Mouse (Mus musculus): ENCODE data around the gene Epb41l2. TPM values are rescaled to one million over a fixed set of nuclear protein-coding genes. Genes with fewer than 3 reads are reported as not detected.

The Epb41l2 gene
- polyA plus RNA-seq, 1 experiment from 2014 or later = 46.3 TPM

- Histone ChIP-seq H3K4me2 (ENCODE audit: low read length) (no peak overlapping the region), H3K4me1 (replicated peaks; ENCODE audit: control insufficient read depth, insufficient read depth, low read length) (peaks cover 5% of the 10 kb centered on the region), H3K4me3 (ENCODE audit: low read depth, low read length) (no peak overlapping the region), H3K36me3 (ENCODE audit: control insufficient read depth, insufficient read depth, low read length) (no peaks in the 10 kb centered on the region), H3K27ac (ENCODE audit: low read depth) (no peak overlapping the region), H3K27me3 (replicated peaks; ENCODE audit: control insufficient read depth, insufficient read depth, low read length) (no peaks in the 10 kb centered on the region), H3K9me3 (ENCODE audit: control insufficient read depth, low read length) (no peaks in the 10 kb centered on the region), H3K9ac (ENCODE audit: low read length) (no peak overlapping the region)
- no peak for DNase-seq (ENCODE audit: low spot score)
- no peak for ATAC-seq (replicated peaks; ENCODE audit: low FRiP score, low TSS enrichment, low read depth)
- 79% methylated on average over 14 of the region's 14 CpGs for WGBS
Measured at GRCm38 (mm10) chr10:25408136-25408650, 48.6 kb downstream of the Epb41l2 start.

- Histone ChIP-seq H3K4me3 (ENCODE audit: low read depth, low read length) (no peak overlapping the region), H3K27me3 (replicated peaks; ENCODE audit: control insufficient read depth, insufficient read depth, low read length) (no peaks in the 10 kb centered on the region), H3K9ac (ENCODE audit: low read length) (no peak overlapping the region), H3K4me1 (replicated peaks; ENCODE audit: control insufficient read depth, insufficient read depth, low read length) (peaks cover 5% of the 10 kb centered on the region), H3K9me3 (ENCODE audit: control insufficient read depth, low read length) (no peaks in the 10 kb centered on the region), H3K36me3 (ENCODE audit: control insufficient read depth, insufficient read depth, low read length) (no peaks in the 10 kb centered on the region), H3K27ac (ENCODE audit: low read depth) (peak overlapping the region; percentile 14; the same call in 1 of the 2 replicates), H3K4me2 (ENCODE audit: low read length) (no peak overlapping the region)
- 39% methylated on average over 6 of the region's 6 CpGs for WGBS
- ATAC-seq (replicated peaks; ENCODE audit: low FRiP score, low TSS enrichment, low read depth) (no peak), DNase-seq (ENCODE audit: low spot score) (no peak)
Measured at GRCm38 (mm10) chr10:25411836-25412373, 52.3 kb downstream of the Epb41l2 start.

DNA sequence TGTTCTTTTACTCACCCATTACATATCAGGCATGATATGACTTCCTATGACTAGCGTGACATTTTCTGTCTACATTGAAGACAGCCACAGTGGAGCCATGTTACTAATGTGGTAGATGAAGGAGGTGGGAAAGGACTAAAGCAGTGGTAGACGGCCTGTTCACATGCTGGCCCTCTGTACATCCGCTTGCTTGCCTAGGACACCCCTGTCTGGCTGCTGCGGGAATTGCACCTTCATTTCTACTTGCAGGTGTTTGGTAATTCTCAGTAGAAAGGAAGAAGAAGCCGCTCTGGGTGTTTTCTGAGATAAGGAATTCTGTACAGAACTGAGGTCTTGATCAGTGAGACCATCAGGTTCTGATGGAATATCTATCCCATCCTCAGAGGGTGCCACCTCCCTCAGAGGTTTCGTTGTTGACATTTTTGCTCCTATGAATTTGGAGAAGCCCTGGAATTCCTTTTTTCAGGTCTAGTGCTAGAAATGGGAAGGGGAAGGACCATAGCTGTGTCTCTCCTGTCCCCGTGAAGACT, 55.7 kb downstream of the Epb41l2 start:
- H3K9ac ChIP-seq (ENCODE audit: low read length) = no peak overlapping the region
- 83% methylated on average over 7 of the region's 7 CpGs for WGBS
- no peak overlapping the region for H3K4me3 ChIP-seq (ENCODE audit: low read depth, low read length)
- no peak for ATAC-seq (replicated peaks; ENCODE audit: low FRiP score, low TSS enrichment, low read depth)
- peaks cover 5% of the 10 kb centered on the region for H3K4me1 ChIP-seq (replicated peaks; ENCODE audit: control insufficient read depth, insufficient read depth, low read length)
- no peaks in the 10 kb centered on the region for H3K36me3 ChIP-seq (ENCODE audit: control insufficient read depth, insufficient read depth, low read length)
- H3K9me3 ChIP-seq (ENCODE audit: control insufficient read depth, low read length) = no peaks in the 10 kb centered on the region
- no peak overlapping the region for H3K27ac ChIP-seq (ENCODE audit: low read depth)
- H3K4me2 ChIP-seq (ENCODE audit: low read length) = no peak overlapping the region
- no peaks in the 10 kb centered on the region for H3K27me3 ChIP-seq (replicated peaks; ENCODE audit: control insufficient read depth, insufficient read depth, low read length)
- DNase-seq (ENCODE audit: low spot score) = no peak

- H3K36me3 ChIP-seq (ENCODE audit: control insufficient read depth, insufficient read depth, low read length) = no peaks in the 10 kb centered on the region
- no peaks in the 10 kb centered on the region for H3K9me3 ChIP-seq (ENCODE audit: control insufficient read depth, low read length)
- H3K4me1 ChIP-seq (replicated peaks; ENCODE audit: control insufficient read depth, insufficient read depth, low read length) = peaks cover 3% of the 10 kb centered on the region
- ATAC-seq (replicated peaks; ENCODE audit: low FRiP score, low TSS enrichment, low read depth) (no peak), DNase-seq (ENCODE audit: low spot score) (no peak)
- no peak overlapping the region for H3K27ac ChIP-seq (ENCODE audit: low read depth)
- H3K27me3 ChIP-seq (replicated peaks; ENCODE audit: control insufficient read depth, insufficient read depth, low read length) = no peaks in the 10 kb centered on the region
- H3K4me2 ChIP-seq (ENCODE audit: low read length) = no peak overlapping the region
- H3K4me3 ChIP-seq (ENCODE audit: low read depth, low read length) = no peak overlapping the region
- H3K9ac ChIP-seq (ENCODE audit: low read length) = no peak overlapping the region
- whole genome bisulfite sequencing = 75% methylated on average over 5 of the region's 5 CpGs
Measured at GRCm38 (mm10) chr10:25416696-25417095, 57.1 kb downstream of the Epb41l2 start.

DNA sequence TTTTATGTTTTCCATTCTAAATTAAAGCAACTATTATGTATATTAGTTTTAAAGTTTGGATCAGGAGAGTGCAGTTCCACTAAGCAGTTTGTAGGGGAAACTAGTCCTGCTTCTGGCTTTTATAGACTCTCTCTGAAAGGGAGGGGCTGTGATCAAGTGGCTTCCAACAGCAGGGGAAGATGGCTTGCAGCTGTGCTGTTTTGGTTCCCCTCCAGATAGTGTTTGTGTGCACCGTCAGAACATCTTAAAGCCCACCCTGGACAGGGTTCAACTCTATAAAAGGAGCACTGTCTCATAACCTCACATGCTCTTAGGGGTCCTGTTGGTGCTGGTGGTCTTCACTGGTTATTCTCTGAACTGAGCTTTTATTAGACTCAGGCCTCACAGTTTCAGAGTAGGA, 66.5 kb downstream of the Epb41l2 start:
- DNase-seq (ENCODE audit: low spot score) = peak; percentile 74
- H3K4me3 ChIP-seq (ENCODE audit: low read depth, low read length) = no peak overlapping the region
- no peaks in the 10 kb centered on the region for H3K9me3 ChIP-seq (ENCODE audit: control insufficient read depth, low read length)
- ATAC-seq (replicated peaks; ENCODE audit: low FRiP score, low TSS enrichment, low read depth) = peak; percentile 77
- H3K4me2 ChIP-seq (ENCODE audit: low read length) = no peak overlapping the region
- no peak overlapping the region for H3K9ac ChIP-seq (ENCODE audit: low read length)
- no peaks in the 10 kb centered on the region for H3K36me3 ChIP-seq (ENCODE audit: control insufficient read depth, insufficient read depth, low read length)
- peak overlapping the region; percentile 76 for H3K27ac ChIP-seq (ENCODE audit: low read depth)
- no peaks in the 10 kb centered on the region for H3K27me3 ChIP-seq (replicated peaks; ENCODE audit: control insufficient read depth, insufficient read depth, low read length)
- 7% methylated on average over 1 of the region's 1 CpGs for WGBS
- H3K4me1 ChIP-seq (replicated peaks; ENCODE audit: control insufficient read depth, insufficient read depth, low read length) = peaks cover 37% of the 10 kb centered on the region

- H3K27ac ChIP-seq (ENCODE audit: low read depth) = peak overlapping the region; percentile 76
- H3K9ac ChIP-seq (ENCODE audit: low read length) = no peak overlapping the region
- H3K36me3 ChIP-seq (ENCODE audit: control insufficient read depth, insufficient read depth, low read length) = no peaks in the 10 kb centered on the region
- H3K4me3 ChIP-seq (ENCODE audit: low read depth, low read length) = no peak overlapping the region
- peaks cover 41% of the 10 kb centered on the region for H3K4me1 ChIP-seq (replicated peaks; ENCODE audit: control insufficient read depth, insufficient read depth, low read length)
- WGBS = 26% methylated on average over 4 of the region's 4 CpGs
- H3K27me3 ChIP-seq (replicated peaks; ENCODE audit: control insufficient read depth, insufficient read depth, low read length) = no peaks in the 10 kb centered on the region
- no peak overlapping the region for H3K4me2 ChIP-seq (ENCODE audit: low read length)
- H3K9me3 ChIP-seq (ENCODE audit: control insufficient read depth, low read length) = no peaks in the 10 kb centered on the region
- 0 out of 2 replicates have a peak, but pooled peaks have one; percentile 24 for ATAC-seq (replicated peaks; ENCODE audit: low FRiP score, low TSS enrichment, low read depth)
- peak; percentile 60 for DNase-seq (ENCODE audit: low spot score)
Measured at GRCm38 (mm10) chr10:25426814-25427213, 67.2 kb downstream of the Epb41l2 start.

DNA sequence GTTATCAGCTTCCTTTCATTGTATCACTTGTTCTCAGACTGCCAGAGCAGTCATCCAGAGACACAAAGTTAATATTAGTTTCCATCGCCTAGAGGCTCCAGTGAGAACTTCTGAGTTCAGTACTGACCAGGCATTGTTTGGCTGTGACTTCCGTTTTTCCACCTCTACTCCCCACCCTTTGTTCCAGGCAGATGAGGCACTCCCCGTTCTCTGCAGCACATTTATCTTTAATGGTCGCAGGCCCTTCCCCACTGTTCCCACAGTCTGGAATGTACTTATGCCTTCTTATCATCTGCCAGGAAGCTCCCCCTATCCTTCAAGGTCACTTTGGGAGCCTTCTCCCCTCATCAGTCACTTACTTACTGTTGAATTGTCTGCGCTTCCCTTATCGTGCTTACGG, 67.9 kb downstream of the Epb41l2 start:
- DNase-seq (ENCODE audit: low spot score) = peak; percentile 58
- 20% methylated on average over 7 of the region's 7 CpGs for WGBS
- Histone ChIP-seq H3K27ac (ENCODE audit: low read depth) (peak overlapping the region; percentile 76), H3K4me2 (ENCODE audit: low read length) (peak overlapping the region; percentile 1; the same call in 1 of the 2 replicates), H3K4me1 (replicated peaks; ENCODE audit: control insufficient read depth, insufficient read depth, low read length) (peaks cover 48% of the 10 kb centered on the region), H3K36me3 (ENCODE audit: control insufficient read depth, insufficient read depth, low read length) (no peaks in the 10 kb centered on the region), H3K4me3 (ENCODE audit: low read depth, low read length) (no peak overlapping the region), H3K9ac (ENCODE audit: low read length) (no peak overlapping the region), H3K9me3 (ENCODE audit: control insufficient read depth, low read length) (no peaks in the 10 kb centered on the region), H3K27me3 (replicated peaks; ENCODE audit: control insufficient read depth, insufficient read depth, low read length) (no peaks in the 10 kb centered on the region)
- peak; percentile 48; the same call in 1 of the 2 replicates for ATAC-seq (replicated peaks; ENCODE audit: low FRiP score, low TSS enrichment, low read depth)

- 89% methylated on average over 5 of the region's 5 CpGs for WGBS
- Histone ChIP-seq H3K4me2 (ENCODE audit: low read length) (no peak overlapping the region), H3K27ac (ENCODE audit: low read depth) (no peak overlapping the region), H3K9me3 (ENCODE audit: control insufficient read depth, low read length) (no peaks in the 10 kb centered on the region), H3K4me1 (replicated peaks; ENCODE audit: control insufficient read depth, insufficient read depth, low read length) (peaks cover 54% of the 10 kb centered on the region), H3K4me3 (ENCODE audit: low read depth, low read length) (no peak overlapping the region), H3K9ac (ENCODE audit: low read length) (no peak overlapping the region), H3K36me3 (ENCODE audit: control insufficient read depth, insufficient read depth, low read length) (no peaks in the 10 kb centered on the region), H3K27me3 (replicated peaks; ENCODE audit: control insufficient read depth, insufficient read depth, low read length) (no peaks in the 10 kb centered on the region)
- DNase-seq (ENCODE audit: low spot score) = no peak
- no peak for ATAC-seq (replicated peaks; ENCODE audit: low FRiP score, low TSS enrichment, low read depth)
Measured at GRCm38 (mm10) chr10:25428658-25429057, 69.1 kb downstream of the Epb41l2 start.

- Histone ChIP-seq H3K4me1 (replicated peaks; ENCODE audit: control insufficient read depth, insufficient read depth, low read length) (peaks cover 58% of the 10 kb centered on the region), H3K9me3 (ENCODE audit: control insufficient read depth, low read length) (no peaks in the 10 kb centered on the region)
- no peak for DNase-seq (ENCODE audit: low spot score)
Measured at GRCm38 (mm10) chr10:25429346-25429745, 69.7 kb downstream of the Epb41l2 start.

More at GRCm38 (mm10) chr10:25429346-25429745, 69.7 kb downstream of the Epb41l2 start:
- no peak overlapping the region for H3K4me3 ChIP-seq (ENCODE audit: low read depth, low read length)
- no peak overlapping the region for H3K9ac ChIP-seq (ENCODE audit: low read length)
- H3K27me3 ChIP-seq (replicated peaks; ENCODE audit: control insufficient read depth, insufficient read depth, low read length) = no peaks in the 10 kb centered on the region
- 92% methylated on average over 4 of the region's 4 CpGs for WGBS
- H3K4me2 ChIP-seq (ENCODE audit: low read length) = no peak overlapping the region
- no peaks in the 10 kb centered on the region for H3K36me3 ChIP-seq (ENCODE audit: control insufficient read depth, insufficient read depth, low read length)
- no peak overlapping the region for H3K27ac ChIP-seq (ENCODE audit: low read depth)
- ATAC-seq (replicated peaks; ENCODE audit: low FRiP score, low TSS enrichment, low read depth) = no peak
